Mouse (Mus musculus) embryo, embryonic 11.5 days (tissue): Measurements from ENCODE around the gene Fam71e1.

Source experiments
- DNase-seq: peaks from one replicate; pipeline ENCODE4 v3.0.0-alpha.2; 2012; ENCODE audit warnings: low read depth, low spot score

Fam71e1 gene

DNA sequence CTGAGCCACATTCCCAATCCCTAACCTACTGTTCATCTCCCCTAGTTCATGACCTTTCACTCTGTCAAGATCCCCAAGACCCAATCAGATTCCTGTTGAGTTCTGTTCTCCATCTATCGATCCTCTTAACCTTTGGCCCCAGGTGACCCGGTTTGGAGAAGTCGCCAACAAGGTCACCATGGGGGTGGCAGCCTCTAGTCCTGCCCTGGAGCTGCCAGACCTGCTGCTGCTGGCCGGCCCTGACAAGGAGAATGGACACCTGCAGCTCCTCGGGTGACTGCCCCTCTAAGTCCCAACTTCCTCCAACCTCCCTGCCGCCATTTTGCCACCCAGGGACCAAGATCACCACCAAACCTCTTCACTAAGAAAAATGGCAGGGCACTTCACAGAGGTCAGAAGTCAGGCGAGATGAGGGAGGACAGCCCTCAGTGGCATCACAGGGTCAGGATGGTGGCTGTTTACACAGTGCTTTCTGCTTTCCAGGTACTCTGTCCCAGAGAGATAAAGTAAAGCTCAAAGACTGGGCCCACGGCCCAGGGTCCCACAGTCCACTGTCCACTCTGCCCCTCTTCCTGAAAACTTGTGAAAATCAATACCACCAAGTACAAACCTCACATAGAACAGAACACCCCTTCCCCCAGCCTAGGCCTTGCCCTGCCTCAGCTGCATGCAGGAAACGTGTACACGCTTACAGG, 1.1 kb downstream of the Fam71e1 start:
- no peak for DNase-seq

DNA sequence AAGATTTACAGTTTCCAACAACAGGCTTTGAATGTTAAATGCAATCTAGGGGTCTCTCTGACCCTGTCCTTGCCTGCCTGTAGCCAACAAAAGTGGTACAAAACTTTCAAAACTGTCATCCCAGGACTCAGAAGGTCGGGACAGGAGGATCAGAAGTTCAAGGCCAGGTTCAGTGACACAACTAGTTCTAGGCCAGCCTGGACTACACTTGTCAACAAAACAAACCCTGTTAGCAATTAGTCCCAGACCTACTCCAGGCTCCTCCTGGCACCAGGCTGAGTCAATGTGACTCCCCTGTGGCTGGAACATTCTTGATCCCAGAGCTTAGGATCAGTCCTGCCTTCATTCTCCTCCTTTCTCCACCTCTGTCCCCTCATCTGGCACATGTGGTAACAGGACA, 2.5 kb downstream of the Fam71e1 start:
- DNase-seq, result no peak

DNA sequence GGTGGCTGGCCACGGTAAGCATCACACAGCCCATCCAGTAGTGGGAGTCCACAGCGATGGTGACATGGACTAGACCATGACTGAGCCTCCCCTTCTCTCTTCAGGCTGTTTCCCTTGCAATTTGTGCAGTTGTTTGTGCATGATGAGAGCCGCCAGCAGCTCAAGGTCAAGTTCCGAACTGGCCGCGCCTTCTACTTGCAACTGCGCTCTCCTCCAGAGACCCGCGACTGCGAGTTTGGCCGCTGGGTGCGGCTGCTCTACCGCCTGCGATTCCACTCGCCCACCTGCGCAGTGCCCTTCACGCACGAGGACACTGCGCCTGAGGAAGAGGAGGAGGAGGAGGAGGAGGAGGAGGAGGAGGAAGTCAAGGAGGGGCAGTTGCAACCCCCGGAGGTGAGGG, 3.7 kb downstream of the Fam71e1 start:
- DNase-seq, result no peak

DNA sequence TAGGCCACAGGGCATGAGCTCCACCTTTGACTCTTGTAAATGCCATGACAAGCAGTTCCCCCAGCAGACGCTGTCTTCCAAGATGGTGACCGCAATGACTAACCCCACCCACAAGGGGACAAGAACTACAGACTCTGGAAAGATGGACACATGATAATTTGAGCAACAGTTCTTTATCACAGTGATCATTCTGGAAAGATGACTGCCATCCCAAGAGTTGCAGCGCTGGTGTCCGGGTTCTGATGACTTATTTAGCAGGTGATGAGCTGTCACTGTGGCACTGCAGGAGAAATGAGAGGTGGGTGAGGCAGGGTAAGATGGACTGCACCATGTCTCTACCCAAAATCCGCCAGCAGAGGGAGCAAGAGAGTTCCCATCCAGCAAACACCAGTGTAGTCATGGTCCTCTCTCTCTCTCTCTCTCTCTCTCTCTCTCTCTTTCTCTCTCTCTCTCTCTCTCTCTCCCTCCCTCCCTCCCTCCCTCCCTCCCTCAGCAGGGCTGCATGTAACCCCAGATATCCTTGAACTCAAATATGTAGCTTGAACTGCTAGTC, 5.3 kb downstream of the Fam71e1 start:
- DNase-seq, result peak; percentile 57

DNA sequence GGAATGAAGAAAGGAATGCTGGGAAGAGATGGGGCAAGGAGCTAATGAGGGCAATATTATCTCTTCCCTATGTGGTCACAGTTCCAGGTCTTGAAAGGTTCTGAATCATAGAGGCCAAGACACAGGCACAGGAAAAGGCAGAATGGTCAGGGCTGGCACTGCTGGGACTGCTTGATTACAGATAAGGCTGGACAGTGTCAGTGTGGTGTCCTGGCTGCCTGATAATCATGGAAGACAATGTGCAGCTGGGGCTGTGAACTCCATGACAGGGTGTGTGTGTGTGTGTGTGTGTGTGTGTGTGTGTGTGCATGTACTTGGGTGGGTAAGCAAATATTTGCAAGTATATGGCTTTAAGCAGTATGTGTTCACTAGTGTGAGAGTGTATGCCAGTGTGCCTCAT, 11.1 kb downstream of the Fam71e1 start:
- no peak for DNase-seq

DNA sequence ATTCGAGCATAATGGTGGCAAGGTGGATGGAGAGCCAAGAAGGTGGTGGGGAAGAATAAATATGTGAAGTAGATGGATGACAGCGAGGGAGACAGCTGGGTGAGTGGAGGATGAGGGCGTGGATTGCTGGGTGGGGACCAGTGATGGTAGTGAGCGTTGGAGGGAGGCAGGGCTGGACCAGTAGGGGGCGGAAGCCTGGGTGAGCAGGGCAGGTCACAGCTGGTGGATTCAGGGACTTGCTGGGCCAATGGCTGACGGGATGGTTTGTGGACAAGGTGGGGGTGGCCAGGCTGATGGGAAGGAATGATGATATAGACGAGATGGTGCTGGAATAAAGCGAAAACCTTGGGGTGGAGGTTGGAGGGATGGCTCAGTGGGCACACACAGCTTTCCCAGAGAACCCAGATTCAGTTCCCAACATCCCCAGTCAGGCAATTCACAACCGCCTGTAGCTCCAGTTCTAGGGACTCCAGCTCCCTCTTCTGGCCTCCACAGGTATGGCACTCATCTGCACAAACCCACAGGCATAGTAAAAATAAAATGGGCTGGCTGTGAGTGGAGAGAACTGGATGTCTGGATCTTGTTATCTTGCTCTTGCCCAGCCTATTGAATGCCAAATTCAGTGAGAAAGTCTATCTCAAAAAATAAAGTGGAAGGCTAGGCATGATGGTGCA, 23.0 kb downstream of the Fam71e1 start:
- no peak for DNase-seq

DNA sequence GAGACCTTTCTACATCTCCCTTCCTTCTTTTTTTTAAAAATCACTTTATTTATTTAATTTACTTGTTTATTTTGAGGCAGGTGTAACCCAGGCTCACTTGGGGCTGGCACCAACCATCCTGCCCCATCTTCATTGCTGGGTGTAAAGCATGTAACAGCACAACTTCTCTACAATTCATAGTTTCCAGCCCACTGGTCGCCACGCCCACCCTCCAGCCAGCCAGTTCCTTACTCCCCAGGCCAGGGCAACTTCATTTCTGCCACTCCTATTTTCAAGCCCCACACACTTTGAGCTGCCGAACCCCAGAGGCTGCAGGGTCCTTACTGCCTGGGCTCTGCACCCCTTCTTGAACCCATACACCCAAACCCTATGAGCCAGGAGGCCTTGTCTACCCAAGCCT, 24.6 kb downstream of the Fam71e1 start:
- DNase-seq, result no peak

DNA sequence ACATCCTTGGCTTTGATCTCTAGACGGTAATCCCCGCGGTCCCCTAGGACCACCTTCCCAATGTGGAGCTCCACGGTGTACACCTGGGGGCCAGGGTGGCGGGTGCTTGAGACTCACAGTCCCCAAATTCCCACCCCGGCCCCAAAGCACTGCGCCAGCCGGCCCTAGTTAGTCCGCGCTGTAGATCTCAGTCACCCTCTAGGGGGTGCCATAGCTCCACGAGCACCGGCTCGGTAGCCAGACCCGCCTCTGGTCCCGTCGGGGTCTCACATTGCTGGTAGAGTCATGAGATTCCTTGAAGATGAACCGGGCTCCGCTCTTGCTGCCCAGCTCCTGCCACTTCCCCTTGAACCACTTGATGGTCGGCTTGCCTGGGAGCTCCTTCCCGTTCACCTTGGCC, 25.3 kb downstream of the Fam71e1 start:
- DNase-seq, result no peak

DNA sequence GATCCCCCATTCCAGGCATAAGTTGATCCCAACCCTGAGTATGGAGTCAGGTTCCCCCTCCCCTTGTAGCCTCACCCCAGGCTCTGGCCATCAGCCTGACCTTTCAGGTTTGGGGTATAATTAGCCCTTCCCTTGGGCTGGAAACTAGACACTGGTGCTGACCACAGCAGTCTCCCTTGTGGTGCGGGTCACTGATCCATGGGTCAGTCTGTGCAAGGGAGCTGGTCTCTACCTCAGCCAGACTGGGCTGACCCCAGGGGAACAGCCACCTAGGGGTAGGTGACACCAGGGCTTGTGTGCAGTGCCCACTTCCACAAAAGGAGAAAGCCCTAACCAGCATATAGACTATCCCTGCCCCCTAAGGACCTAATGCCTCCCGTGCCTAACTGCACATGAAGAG, 26.7 kb downstream of the Fam71e1 start:
- DNase-seq, result no peak

DNA sequence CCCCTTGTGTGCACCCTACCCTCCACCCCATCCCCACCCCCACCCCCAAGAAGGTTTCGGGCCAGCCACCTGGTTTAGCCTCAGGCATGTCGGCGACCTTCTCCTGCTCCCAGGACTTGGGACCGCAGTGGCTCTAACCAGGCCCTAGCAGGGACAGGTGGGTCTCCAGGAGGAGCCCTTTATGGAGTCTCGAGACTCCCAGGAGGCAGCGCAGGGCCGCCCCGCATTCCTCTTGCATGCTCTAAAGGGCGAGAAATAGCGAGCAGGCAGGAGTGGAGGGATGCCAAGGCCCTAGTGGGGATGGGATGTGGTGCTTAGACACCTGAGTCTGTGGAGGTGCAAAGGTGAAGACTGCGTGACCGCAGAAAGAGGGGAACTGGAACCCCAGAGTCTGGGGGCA, 28.1 kb downstream of the Fam71e1 start, which contains the start of gene Mybpc2:
Mybpc2 (minus strand) TSS at position 155 of the 400 bp plus-strand sequence.
- DNase-seq, result no peak

DNA sequence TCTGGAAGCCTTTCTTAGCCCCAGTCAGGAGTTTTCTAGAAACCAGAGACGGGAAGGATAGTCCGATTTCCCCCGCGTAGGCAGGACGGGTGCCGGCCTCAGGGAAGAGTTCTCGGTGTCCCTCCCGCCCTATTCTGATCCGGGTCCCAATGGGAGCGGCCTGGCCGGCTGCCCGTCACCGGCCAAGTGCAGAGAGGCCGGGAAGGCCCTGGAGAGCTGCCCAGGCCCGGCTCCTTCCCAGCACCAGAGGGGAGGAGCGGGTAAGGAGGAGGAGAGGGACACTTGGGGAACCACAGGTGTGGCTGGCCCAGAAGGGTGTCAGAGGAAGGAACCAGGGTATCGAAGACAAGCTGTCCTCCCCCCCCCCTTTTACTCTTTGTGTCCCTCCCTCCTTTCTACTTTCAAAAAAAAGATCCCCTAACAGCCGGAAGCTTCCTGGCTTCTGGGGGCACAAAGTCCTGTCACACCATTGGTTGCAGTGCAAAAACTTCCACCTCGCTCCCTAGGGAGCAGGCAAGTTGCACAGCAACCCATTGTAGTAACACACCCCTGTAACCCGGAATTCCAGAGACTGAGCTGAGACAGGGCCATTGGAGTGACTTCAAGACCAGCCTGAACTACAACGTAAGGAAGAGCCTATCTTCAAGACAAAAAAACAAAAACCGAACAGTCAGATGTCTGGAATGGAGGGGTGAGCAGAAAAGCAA, 28.9 kb downstream of the Fam71e1 start:
- no peak for DNase-seq

DNA sequence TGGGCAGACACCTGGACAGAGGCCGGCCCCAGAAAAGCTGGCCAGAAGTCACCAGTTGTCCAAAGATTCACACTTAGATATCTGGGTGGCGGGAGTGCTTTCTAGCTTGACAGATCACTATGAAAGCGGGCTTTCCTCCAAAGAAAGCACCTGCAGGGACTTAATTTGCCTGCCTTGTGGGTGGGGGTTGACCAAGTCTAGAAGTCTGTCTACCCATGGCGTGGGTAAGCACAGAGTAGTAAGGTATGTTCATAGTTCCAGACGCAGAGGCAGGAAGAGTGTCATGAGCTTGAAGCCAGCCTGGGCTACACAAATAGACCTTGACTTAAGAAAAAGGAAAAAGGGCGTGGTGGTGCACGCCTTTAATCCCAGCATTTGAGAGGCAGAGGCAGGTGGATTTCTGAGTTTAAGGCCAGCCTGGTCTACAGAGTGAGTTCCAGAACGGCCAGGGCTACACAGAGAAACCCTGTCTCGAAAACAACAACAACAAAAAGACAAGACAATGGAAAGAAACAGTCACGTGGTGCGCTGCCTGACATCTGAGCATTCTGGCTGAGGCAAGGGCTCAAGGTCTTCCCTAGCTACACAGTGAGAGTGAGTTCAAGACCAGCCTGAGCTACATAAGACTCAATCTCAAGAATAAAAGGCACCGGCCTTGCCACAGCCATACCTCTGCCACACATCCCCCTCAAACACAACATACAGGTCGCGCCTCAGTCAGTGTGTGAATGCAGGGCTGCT, 30.2 kb downstream of the Fam71e1 start:
- DNase-seq, result no peak

DNA sequence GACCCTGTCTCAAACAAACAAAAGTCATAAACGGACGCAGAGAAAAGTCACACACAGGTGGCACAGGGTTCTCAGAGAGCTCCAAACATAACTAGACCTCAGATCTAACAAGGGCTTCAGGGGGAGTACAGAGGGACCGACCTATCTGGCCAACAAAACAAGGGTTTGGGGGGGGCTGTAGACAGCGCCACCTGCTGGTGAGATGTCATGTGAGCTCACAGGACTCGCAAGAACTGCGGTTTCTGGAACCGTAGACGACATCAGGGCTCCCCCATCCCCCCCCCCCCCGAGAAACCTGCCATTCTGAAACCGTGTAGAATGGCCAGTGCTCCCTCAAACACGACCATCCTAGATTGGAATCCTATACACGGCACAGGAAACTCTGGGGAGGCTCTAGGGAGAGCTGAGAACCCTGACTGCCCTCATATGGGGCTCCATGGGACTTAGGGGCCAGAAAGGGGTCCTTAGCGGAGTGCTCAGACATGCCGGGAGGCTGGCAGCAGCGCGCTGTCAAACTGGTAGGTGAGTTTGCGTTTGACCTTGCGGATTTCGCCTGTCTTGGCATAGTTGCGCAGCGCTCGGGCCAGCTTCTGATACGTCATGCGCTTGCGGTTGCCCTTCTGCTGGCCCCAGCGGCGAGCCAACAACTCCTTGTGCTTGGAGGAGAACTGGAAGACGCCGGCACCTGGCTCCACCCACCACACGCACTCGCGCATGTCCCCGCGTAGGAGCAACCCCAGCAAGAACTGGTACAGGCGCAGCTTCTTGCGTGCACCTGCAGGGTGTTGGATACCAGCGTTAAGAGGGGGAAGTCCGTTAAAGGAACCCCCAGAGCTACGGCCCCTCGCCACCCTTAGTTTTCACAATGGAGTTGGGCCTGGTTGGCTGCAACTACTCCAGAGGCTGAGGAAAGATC, 31.4 kb downstream of the Fam71e1 start:
- peak; percentile 43 for DNase-seq

DNA sequence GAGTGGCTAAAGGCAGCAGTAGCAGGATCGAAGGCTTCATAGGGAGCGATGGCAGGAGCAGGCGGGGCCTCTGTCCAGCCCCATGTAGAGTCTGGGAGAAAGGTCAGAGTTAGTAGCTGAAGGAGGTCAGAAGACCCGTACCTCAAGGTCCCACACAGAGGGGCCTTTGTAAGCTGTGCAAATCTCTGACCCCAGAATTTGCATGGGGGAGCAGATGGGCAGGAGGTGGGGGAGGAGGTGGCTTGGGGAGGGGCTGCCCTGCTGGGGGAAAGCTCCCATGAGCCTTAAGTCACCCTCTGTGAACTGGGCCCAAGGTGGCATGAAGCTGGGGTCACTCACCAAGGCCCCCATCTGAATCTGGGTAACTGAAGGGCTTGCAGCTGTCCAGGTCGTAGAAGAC, 33.1 kb downstream of the Fam71e1 start:
- no peak for DNase-seq

DNA sequence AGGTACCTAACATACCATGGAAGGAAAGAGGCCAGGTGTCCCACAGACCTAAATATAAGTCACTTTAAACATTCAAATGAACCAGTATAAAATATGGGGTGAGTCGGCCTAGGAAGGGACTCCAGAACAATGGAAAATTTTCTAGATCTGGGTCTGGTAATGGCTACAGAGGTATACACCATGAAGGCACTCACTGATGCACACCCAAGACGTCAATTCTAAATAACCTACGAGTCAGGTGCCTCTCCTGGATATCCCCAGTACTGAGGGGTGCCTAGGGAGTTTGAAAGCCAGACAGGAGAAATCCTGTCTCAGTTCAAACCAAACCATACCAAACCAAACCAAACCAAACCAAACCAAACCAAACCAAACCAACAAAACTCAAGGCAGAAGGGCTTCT, 34.1 kb downstream of the Fam71e1 start:
- no peak for DNase-seq

DNA sequence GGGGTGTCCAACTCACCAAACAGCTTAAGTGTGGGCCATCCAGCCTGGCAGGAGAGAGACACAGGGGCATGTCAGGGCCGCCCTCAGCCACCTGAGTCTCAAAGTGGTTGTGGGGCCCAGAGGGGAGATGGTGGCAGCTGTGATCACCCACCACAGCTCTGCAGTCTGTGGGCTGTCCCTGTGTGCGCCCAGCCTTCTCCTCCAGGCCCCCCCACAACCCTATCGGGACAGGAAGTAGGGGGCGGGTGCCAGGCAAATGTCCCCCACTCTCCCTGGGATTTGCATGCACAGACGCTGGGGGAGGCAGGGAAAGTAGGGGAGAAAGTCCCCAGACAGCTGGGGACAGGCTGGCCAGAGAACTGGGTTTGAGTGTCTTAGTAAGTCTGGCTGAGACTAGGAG, 34.8 kb downstream of the Fam71e1 start:
- no peak for DNase-seq

DNA sequence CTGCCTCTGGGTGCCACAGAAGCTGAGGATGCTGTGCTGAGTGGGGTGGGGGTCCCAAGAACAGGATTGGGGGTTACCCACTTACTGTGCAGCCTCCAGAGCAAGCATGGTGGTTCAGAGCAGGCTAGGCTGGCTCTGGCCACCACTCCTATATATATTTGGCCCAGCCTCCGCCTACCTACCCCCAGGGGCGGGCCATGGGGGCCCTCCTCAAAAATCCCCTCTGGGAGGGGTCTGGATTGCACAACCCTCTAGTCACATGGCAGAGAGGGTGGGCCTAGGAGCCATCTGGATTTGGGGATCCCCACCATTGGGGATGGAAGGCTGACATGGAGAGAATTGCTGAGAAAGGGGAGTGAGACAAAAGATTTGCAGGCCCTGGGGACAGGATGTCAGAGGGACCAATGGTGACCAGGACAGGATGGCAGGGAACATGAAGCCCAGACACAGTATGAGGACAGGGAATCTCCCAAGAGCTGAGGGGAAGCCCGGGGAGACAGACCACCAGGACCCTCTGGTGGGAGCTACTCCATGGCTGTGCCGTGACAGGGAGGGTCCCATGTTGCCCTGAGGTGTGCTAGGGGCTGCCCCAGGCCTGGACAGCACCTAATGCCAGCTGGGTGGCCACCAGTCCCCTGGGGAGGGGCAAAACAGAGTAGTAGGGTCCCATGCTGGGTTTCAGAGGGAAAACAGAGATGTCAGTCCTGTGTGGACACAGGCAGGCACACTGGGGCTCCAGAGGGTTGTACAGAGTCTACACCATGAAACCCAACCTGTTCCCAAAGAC, 35.8 kb downstream of the Fam71e1 start, which contains the start of gene Spib:
Spib (minus strand) TSS at position 126 of the 787 bp plus-strand sequence.
- DNase-seq, result no peak

DNA sequence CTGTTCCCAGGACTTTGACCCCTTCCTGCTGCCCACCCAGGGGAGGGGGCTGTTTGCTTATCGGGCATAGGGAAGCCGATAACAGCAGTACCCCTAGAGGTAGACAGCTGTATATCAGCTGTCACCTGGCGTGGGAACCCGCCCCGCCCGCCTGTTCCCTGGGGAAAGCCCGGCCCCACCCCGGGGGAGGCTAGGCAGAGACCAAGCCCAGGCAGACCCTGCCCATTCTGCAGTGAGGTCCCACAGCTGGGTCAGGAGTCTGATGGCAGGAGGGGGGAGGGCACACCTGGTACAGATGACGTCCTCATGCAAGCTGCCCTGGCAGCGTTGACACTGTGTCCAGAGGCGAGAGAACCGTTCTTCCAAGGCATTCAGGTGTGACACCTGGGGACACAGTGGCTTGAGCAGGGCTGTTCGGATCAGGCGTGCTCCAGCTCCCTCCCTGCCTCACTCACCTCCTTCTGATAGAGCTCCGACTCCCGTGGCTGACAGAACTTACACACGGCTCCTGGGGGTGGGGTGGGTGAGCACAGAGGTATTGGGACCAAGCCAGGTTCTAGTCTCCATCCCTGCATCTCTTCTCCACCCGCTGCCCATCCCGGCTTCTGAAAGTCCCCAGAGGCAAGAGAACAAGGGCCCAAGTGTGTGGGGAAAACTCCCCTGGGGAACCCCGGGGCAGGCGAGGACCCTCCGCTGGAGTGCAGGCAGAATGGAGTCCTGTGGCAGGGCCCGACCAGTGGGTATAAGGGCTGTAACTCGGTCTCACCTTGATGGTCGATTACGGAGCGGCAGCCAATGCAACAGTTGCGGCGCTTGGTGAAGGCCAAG, 36.8 kb downstream of the Fam71e1 start:
- no peak for DNase-seq

DNA sequence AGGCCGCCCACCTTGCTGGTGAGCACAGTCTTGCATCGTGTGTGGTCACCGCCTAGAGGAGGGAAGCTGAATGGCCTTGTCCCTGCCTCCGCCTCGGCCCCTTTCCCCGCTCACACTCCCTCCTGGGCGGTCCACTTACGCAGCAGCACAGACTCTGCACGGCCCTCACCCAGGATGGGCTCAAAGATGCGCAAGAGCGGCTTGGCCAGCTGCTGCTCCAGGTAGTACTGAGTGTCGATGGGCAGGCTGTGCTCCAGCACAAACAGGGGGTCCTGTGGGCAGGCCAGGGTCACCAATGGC, 37.3 kb downstream of the Fam71e1 start:
- DNase-seq, result no peak
